Mouse (Mus musculus): ENCODE results near the gene Nsfl1c. TPM values are rescaled to one million over a fixed set of nuclear protein-coding genes. Genes with fewer than 3 reads are reported as not detected.

The Nsfl1c gene
- polyA plus RNA-seq (2017; shearing (Covaris generic)) = 161 TPM

GRCm38 (mm10) chr2:151494035-151494803 is at the start of gene Nsfl1c:
Gene Nsfl1c, plus strand, starts transcription at chr2:151494182.

GRCm38 (mm10) chr2:151476053-151476452 is 17.9 kb upstream of the Nsfl1c start, which contains the start of gene 4921509C19Rik:
Gene 4921509C19Rik, minus strand, starts transcription at chr2:151476153.

GRCm38 (mm10) chr2:151542323-151543062 is 48.5 kb downstream of the Nsfl1c start, which contains the start of gene Fkbp1a:
Gene Fkbp1a, plus strand, starts transcription at chr2:151542483.

Other genes starting within 250 kb of the Nsfl1c start
- not detected for gene 4921509C19Rik, start 18.0 kb upstream of the Nsfl1c start, polyA plus RNA-seq (2017; shearing (Covaris generic))
- 322 TPM for gene Fkbp1a, start 48.3 kb downstream of the Nsfl1c start, polyA plus RNA-seq (2017; shearing (Covaris generic))
- 45.4 TPM for gene Sdcbp2, start 78.4 kb downstream of the Nsfl1c start, polyA plus RNA-seq (2017; shearing (Covaris generic))
- gene Snph, start 138.4 kb downstream of the Nsfl1c start, polyA plus RNA-seq (2017; shearing (Covaris generic)) = not detected
- not detected for gene Rad21l, start 174.4 kb downstream of the Nsfl1c start, polyA plus RNA-seq (2017; shearing (Covaris generic))
- not detected for gene Tmem74b, start 207.8 kb downstream of the Nsfl1c start, polyA plus RNA-seq (2017; shearing (Covaris generic))